In the genomic region with DNA sequence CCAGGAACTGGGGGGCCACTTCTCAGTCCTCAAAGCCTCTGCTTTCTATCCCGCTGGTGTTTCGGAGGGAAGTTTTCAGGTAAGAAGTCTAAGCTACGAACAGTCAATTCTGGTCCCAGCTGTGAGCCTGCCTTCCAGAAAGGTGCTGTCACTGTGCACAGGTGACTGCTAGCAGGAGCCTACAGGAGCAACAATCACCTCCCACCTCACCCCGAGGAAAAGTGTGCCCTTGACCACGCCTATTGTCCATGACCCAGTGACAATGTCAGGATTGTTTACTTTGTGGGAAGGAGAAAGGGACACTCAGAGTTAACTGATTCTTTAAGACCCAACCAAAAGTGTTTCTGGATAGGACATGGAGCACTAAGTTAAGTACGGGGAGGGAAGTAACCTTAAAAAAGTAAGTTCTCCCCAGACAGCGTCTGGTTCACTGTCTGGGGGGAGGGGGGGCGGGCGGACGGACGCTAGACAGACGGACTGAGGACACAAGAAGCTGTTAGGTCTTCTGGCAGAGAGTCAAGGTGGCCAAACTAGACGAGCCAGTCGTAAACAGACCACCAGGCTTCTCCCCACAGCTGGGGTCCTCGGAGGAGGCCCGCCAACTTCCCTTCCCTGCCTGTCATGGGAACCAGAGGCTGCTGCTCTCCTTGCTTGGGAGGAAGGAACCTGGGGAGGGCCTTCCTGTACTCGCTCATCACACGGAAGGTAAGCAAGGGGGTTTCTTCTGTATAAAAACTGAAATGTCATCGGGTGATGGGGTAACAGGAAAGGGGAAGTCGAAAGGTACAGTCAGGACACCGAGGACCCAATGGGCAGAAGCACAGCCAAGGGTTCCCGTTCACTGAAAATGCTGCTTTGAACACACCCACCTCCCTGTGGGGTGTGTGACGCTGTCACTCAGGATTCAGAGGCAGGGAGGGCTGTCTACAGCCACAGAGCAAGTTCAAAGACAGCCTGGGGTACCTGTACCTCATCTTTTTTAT, we compare ENCODE assay signal across 15 mouse cellular contexts. TPM values are rescaled to one million over a fixed set of nuclear protein-coding genes. Genes with fewer than 3 reads are reported as not detected.
DNase-seq lines count a peak whose midpoint lies in the region; ATAC-seq lines count a peak whose summit lies in the region.
"Had no signal": no experiment of that assay in that cellular context is flagged by ENCODE, and none has a peak within 500 bp of the region (broad histone marks: within the 10 kb centered on the region; RNA-seq: fewer than 3 reads in every experiment).

No protein-coding gene starts in this region.

- peak overlapping the region; percentile 12; the same call in 1 of the 2 replicates for H3K27ac ChIP-seq in lung, embryonic 15.5 days
- no peak overlapping the region for H3K27ac ChIP-seq in intestine, embryonic 15.5 days
- H3K27ac ChIP-seq: embryonic facial prominence, embryonic 15.5 days; hindbrain, embryonic 14.5 days; midbrain, embryonic 12.5 days had no signal

- H3K9me3 ChIP-seq in lung, embryonic 15.5 days = no peaks in the 10 kb centered on the region
- H3K9me3 ChIP-seq in intestine, embryonic 15.5 days = no peaks in the 10 kb centered on the region
- H3K9me3 ChIP-seq: embryonic facial prominence, embryonic 15.5 days; midbrain, embryonic 12.5 days had no signal

- peaks cover 27% of the 10 kb centered on the region for H3K4me1 ChIP-seq in lung, embryonic 15.5 days
- H3K4me1 ChIP-seq in intestine, embryonic 15.5 days (replicated peaks) = 0 out of 2 replicates have a peak, but pooled peaks cover 2% of the 10 kb centered on the region
- H3K4me1 ChIP-seq: midbrain, embryonic 12.5 days had no signal

- no peak overlapping the region for H3K4me2 ChIP-seq in lung, embryonic 15.5 days
- no peak overlapping the region for H3K4me2 ChIP-seq in intestine, embryonic 15.5 days (replicated peaks)
- H3K4me2 ChIP-seq: embryonic facial prominence, embryonic 15.5 days; hindbrain, embryonic 14.5 days; midbrain, embryonic 12.5 days had no signal

- no peak overlapping the region for H3K4me3 ChIP-seq in lung, embryonic 15.5 days
- H3K4me3 ChIP-seq in intestine, embryonic 15.5 days (replicated peaks) = no peak overlapping the region
- H3K4me3 ChIP-seq: embryonic facial prominence, embryonic 15.5 days; midbrain, embryonic 12.5 days had no signal

- peaks cover 35% of the 10 kb centered on the region for H3K36me3 ChIP-seq in lung, embryonic 15.5 days
- H3K36me3 ChIP-seq in intestine, embryonic 15.5 days = peaks cover 39% of the 10 kb centered on the region

- DNase-seq in lung, postnatal 14 days = no peak
- DNase-seq in CD4-positive, CD25-positive, alpha-beta regulatory T cell, adult 2 months (ENCODE audit: low read depth, low spot score) = peak; percentile 62
- no peak for DNase-seq in urinary bladder, adult 18-20 months (ENCODE audit: low spot score in 2 of 2)
- DNase-seq in cerebellum, adult 9-11 months = no peak
- DNase-seq: adrenal gland, postnatal 14 days; cerebellum, adult 2 months; kidney, postnatal 4 days; right cerebral cortex, postnatal 4 days had no signal

- WGBS in lung, embryonic 15.5 days = 51% methylated on average over 23 of the region's 23 CpGs
- 65% methylated on average over 23 of the region's 23 CpGs for WGBS in intestine, embryonic 15.5 days

- H3K27me3 ChIP-seq in lung, embryonic 15.5 days = no peaks in the 10 kb centered on the region
- no peaks in the 10 kb centered on the region for H3K27me3 ChIP-seq in intestine, embryonic 15.5 days (replicated peaks)
- H3K27me3 ChIP-seq: embryonic facial prominence, embryonic 15.5 days; midbrain, embryonic 12.5 days had no signal

- H3K9ac ChIP-seq in lung, embryonic 15.5 days = no peak overlapping the region
- H3K9ac ChIP-seq in intestine, embryonic 15.5 days = no peak overlapping the region
- H3K9ac ChIP-seq: embryonic facial prominence, embryonic 15.5 days; hindbrain, embryonic 14.5 days; midbrain, embryonic 12.5 days had no signal

- no peak for ATAC-seq in lung, embryonic 15.5 days (ENCODE audit: borderline replicate concordance, extremely low read depth, low FRiP score, low TSS enrichment)
- ATAC-seq in activated CD4-positive, CD25-positive, alpha-beta regulatory T cell, adult 4 months = peak; percentile 46
- ATAC-seq in megakaryocyte, adult 5-6 weeks (ENCODE audit: poor library complexity, severe bottlenecking) = peak; percentile 80
- no peak for ATAC-seq in intestine, embryonic 15.5 days

RNA-seq across cellular contexts. Expression of a gene that starts 9.1 kb away (rescaled TPM):
- 4.6 and 8.2 TPM in 2 replicates for polyA plus RNA-seq in lung, embryonic 15.5 days (2015; fragmentation: Nextera tagmentation; extraction: Ambion mirVana)
- polyA plus RNA-seq in activated CD4-positive, CD25-positive, alpha-beta regulatory T cell, adult 4 months (2017; shearing (Covaris generic)) = 100 to 1,000 TPM; 629 to 698 TPM
- total RNA-seq in megakaryocyte, adult 5-6 weeks (2015) = 718 and 733 TPM in 2 replicates
- 291 and 312 TPM in 2 replicates for total RNA-seq in megakaryocyte, adult 5-6 weeks (2017)
- polyA plus RNA-seq in intestine, embryonic 15.5 days (2015; fragmentation: Nextera tagmentation; extraction: Ambion mirVana) = 3.4 and 4.4 TPM in 2 replicates

RNA-seq across cellular contexts. Expression of a gene that starts 41.2 kb away (rescaled TPM):
- polyA plus RNA-seq in lung, embryonic 15.5 days (2015; fragmentation: Nextera tagmentation; extraction: Ambion mirVana) = 47.0 and 48.1 TPM in 2 replicates
- not detected for polyA plus RNA-seq in activated CD4-positive, CD25-positive, alpha-beta regulatory T cell, adult 4 months (2017; shearing (Covaris generic))
- 1.9 and 2.8 TPM in 2 replicates for total RNA-seq in megakaryocyte, adult 5-6 weeks (2015)
- 2.3 and 3.2 TPM in 2 replicates for total RNA-seq in megakaryocyte, adult 5-6 weeks (2017)
- polyA plus RNA-seq in intestine, embryonic 15.5 days (2015; fragmentation: Nextera tagmentation; extraction: Ambion mirVana) = 57.5 and 61.9 TPM in 2 replicates

Comparison
In these comparisons a context has a peak if more than half of its experiments do, and no peak if none do; other contexts are left out.
1. ATAC-seq: peak in activated CD4-positive, CD25-positive, alpha-beta regulatory T cell, adult 4 months (single experiment) and megakaryocyte, adult 5-6 weeks (single experiment); none in lung, embryonic 15.5 days (single experiment) and intestine, embryonic 15.5 days (single experiment).
2. RNA of a gene that starts 9.1 kb away (polyA plus RNA-seq): 629 to 698 TPM in activated CD4-positive, CD25-positive, alpha-beta regulatory T cell, adult 4 months; 4.6 to 8.2 TPM in lung, embryonic 15.5 days and 3.4 to 4.4 TPM in intestine, embryonic 15.5 days; every median in the first group is over 10 times any median in the second.
3. RNA of a gene that starts 41.2 kb away (polyA plus RNA-seq): 57.5 to 61.9 TPM in intestine, embryonic 15.5 days and 47.0 to 48.1 TPM in lung, embryonic 15.5 days; not detected in activated CD4-positive, CD25-positive, alpha-beta regulatory T cell, adult 4 months; every median in the first group is over 10 times any median in the second.